Mouse (Mus musculus) cortical plate, adult 2 months (tissue): ENCODE results near the gene Syne1.

Experiments used
- CTCF ChIP-seq: fragments of 200-500 bp; IDR thresholded peaks from 2 replicates; pipeline ENCODE4 v1.5.1; 2011; ENCODE audit warnings: mild to moderate bottlenecking, control low read depth, low read length; ENCODE audit not compliant: insufficient read depth; ENCODE audit errors: extremely low read depth
- POLR2A ChIP-seq: fragments of 200-500 bp; IDR thresholded peaks from 2 replicates; pipeline ENCODE4 v1.6.1; 2011; ENCODE audit warnings: mild to moderate bottlenecking, low read length, control low read depth; ENCODE audit not compliant: insufficient read depth; ENCODE audit errors: extremely low read depth

DNA sequence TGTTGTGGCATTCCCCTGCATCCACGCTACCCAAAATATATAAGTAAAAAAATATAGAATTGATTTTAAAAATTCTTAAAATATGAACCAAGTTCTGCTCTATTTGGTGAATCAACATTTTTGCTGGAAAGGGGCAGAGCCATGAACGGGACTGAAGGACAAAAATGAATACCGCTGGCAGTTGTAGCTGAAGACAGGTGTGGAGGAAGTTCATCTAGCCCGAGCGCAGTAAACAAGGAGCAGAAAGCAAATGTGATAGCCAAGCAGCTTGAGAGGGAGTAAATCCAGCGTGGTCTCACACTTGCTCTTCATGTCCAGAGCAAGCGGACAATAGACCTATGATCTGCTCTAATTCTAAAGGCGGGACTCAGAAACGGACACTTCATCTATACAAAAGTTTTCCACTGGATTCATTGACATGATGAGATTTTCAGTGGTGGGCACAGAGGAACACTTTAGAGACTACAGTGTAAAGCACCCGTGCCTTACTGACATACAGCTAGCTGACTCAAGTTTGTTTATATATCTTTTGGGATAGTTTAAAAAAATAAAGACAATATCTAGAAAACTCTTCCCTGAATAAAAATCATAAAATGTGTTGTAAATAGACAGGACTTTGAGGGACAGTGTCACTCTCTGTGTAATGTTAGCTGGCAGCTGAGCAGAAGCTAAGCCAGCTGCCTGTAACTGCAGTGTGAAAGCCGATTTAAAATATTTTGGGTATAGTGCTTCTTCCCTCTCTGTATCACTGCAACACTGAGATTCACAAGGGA is 480.9 kb downstream of the Syne1 start:
- TF ChIP-seq CTCF = no peak
- no peak for TF ChIP-seq POLR2A
